Mouse (Mus musculus) midbrain, postnatal 0 days (tissue): ENCODE results near the gene Adarb2. TPM values are rescaled to one million over a fixed set of nuclear protein-coding genes. Genes with fewer than 3 reads are reported as not detected.

Source experiments
- ATAC-seq: fragments of 200-750 bp; cut with Nextera tagmentation; 2 replicates; pipeline ENCODE4 v1.8.0; 2017; ENCODE audit warnings: moderate number of reproducible peaks, mild to moderate bottlenecking, moderate TSS enrichment, moderate library complexity; ENCODE audit not compliant: low FRiP score
- DNase-seq: peaks from one replicate; pipeline ENCODE4 v3.0.0-alpha.2; 2015; ENCODE audit warnings: low spot score
- H3K27ac ChIP-seq: fragments of 300-500 bp; sonication (generic); 2 replicates; pipeline ENCODE4 v1.5.1; 2014; ENCODE audit warnings: low read depth, mild to moderate bottlenecking, low read length, mixed read lengths
- H3K27me3 ChIP-seq: fragments of 300-500 bp; sonication (generic); 2 replicates; pipeline ENCODE4 v1.6.1; 2014; ENCODE audit warnings: low read length, control low read depth, mixed read lengths; ENCODE audit not compliant: insufficient read depth
- H3K36me3 ChIP-seq: fragments of 300-500 bp; sonication (generic); 2 replicates; pipeline ENCODE4 v1.6.1; 2014; ENCODE audit warnings: low read length, control low read depth, mixed read lengths; ENCODE audit not compliant: insufficient read depth
- H3K4me1 ChIP-seq: fragments of 300-500 bp; sonication (generic); 2 replicates; pipeline ENCODE4 v1.6.1; 2014; ENCODE audit warnings: mild to moderate bottlenecking, control low read depth, antibody characterized with exemption, low read length, mixed read lengths; ENCODE audit not compliant: insufficient read depth
- H3K4me2 ChIP-seq: fragments of 300-500 bp; sonication (generic); 2 replicates; pipeline ENCODE4 v1.6.1; 2014; ENCODE audit warnings: low read depth, mild to moderate bottlenecking, low read length, mixed read lengths; ENCODE audit not compliant: poor library complexity, severe bottlenecking
- H3K4me3 ChIP-seq: fragments of 300-500 bp; sonication (generic); 2 replicates; pipeline ENCODE4 v1.5.1; 2014; ENCODE audit warnings: low read depth, mild to moderate bottlenecking, low read length, moderate library complexity
- H3K9ac ChIP-seq: fragments of 300-500 bp; sonication (generic); replicated peaks from 2 replicates; pipeline ENCODE4 v1.6.1; 2014; ENCODE audit warnings: mild to moderate bottlenecking, low read length, moderate library complexity, mixed read lengths; ENCODE audit not compliant: poor library complexity, severe bottlenecking
- H3K9me3 ChIP-seq: fragments of 300-500 bp; sonication (generic); 2 replicates; pipeline ENCODE4 v1.6.1; 2016; ENCODE audit warnings: low read length, control low read depth
- CTCF ChIP-seq: IDR thresholded peaks from 2 replicates; pipeline ENCODE4 v1.5.1; 2016; ENCODE audit warnings: antibody characterized with exemption, mild to moderate bottlenecking
- WGBS: fragments of 180-500 bp; shearing (Covaris S2); extraction: QIAGEN DNeasy Blood & Tissue Kit; methylation state at CpG from one replicate; pipeline ENCODE4 v1.1.7; 2014; 5-methylcytosine and 5-hydroxymethylcytosine counted together
- polyA plus RNA-seq: library from polyadenylated mRNA; unstranded; fragments of >200 nt; fragmentation: Nextera tagmentation; extraction: Ambion mirVana; gene quantifications from 2 replicates; pipeline ENCODE4 v1.2.1, GENCODE M21; 2015
- total RNA-seq: library from RNA; depleted of rRNA; stranded (reverse); fragments of >200 nt; gene quantifications from 2 replicates; pipeline ENCODE4 v1.2.3, GENCODE M21; 2014

Adarb2 gene
- total and polyA plus RNA-seq, 2 experiments from 2014 or later: 16.9 to 36.3 TPM

DNA sequence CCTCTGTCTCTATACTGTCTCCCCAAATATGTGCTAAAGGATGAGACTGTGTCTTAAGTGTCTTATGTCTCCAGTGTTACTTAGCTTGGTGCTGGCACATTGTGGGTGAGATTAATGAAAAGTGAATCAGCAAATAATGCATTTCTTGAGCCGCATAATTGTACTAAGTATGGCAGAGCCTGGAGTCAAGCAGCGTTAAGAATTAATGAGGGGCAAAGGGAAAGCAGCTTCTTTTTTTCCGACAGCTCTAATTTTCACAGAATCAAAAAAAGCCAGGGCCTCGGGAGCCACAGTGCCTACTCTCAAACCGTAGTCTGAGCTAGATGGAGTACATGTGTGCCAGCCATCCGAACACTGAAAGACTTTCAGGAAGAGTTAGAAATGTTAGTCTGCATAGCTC lies 488.8 kb downstream of the Adarb2 start:
- Histone ChIP-seq H3K9ac (no peak overlapping the region), H3K27me3 (no peaks in the 10 kb centered on the region), H3K27ac (no peak overlapping the region), H3K4me3 (no peak overlapping the region), H3K4me1 (peaks cover 2% of the 10 kb centered on the region; the same call in 1 of the 2 replicates), H3K4me2 (no peak overlapping the region), H3K36me3 (no peaks in the 10 kb centered on the region), H3K9me3 (no peaks in the 10 kb centered on the region)
- TF ChIP-seq CTCF: no peak
- DNase-seq: peak; percentile 34
- WGBS: 22% methylated on average over 6 of the region's 6 CpGs
- ATAC-seq: 0 out of 2 replicates have a peak, but pooled peaks have one; percentile 41

- TF ChIP-seq CTCF: no peak
- no peaks in the 10 kb centered on the region for H3K9me3 ChIP-seq
- DNase-seq (no peak), ATAC-seq (no peak)
- peaks cover 2% of the 10 kb centered on the region; the same call in 1 of the 2 replicates for H3K4me1 ChIP-seq
- WGBS: 58% methylated on average over 9 of the region's 9 CpGs
- H3K27me3 ChIP-seq: no peaks in the 10 kb centered on the region
- H3K4me3 ChIP-seq: no peak overlapping the region
- H3K4me2 ChIP-seq: no peak overlapping the region
- no peaks in the 10 kb centered on the region for H3K36me3 ChIP-seq
- no peak overlapping the region for H3K27ac ChIP-seq
- no peak overlapping the region for H3K9ac ChIP-seq
Measured at GRCm38 (mm10) chr13:8692787-8693186, 490.1 kb downstream of the Adarb2 start.

GRCm38 (mm10) chr13:8698451-8698850 lies 495.8 kb downstream of the Adarb2 start:
- Histone ChIP-seq H3K4me2 (no peak overlapping the region), H3K27ac (no peak overlapping the region), H3K36me3 (no peaks in the 10 kb centered on the region), H3K4me3 (no peak overlapping the region), H3K9ac (no peak overlapping the region), H3K9me3 (no peaks in the 10 kb centered on the region), H3K27me3 (no peaks in the 10 kb centered on the region), H3K4me1 (no peaks in the 10 kb centered on the region)
- WGBS: 90% methylated on average over 5 of the region's 5 CpGs
- TF ChIP-seq CTCF: no peak
- DNase-seq (no peak), ATAC-seq (no peak)

DNA sequence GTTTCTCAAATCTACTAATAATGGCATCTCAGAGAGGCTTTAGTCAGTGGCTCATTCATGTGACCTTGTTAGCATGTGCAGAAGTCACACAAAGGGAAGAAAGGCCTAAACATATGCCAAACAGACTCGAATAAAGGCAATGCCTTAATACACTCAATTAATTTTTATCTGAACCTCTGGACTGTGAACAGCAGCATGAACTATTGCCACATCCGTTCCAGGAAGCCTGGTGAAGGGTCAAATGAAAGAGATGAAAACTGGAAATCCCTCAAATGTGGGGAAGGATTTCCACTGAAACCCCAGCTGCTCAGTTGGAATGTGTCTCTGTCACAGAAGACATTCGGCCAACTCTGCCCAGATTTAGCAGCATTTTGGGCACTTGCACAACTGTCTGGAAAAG lies 497.2 kb downstream of the Adarb2 start:
- Histone ChIP-seq H3K9me3 (no peaks in the 10 kb centered on the region), H3K4me3 (no peak overlapping the region), H3K9ac (no peak overlapping the region), H3K36me3 (no peaks in the 10 kb centered on the region), H3K4me1 (no peaks in the 10 kb centered on the region), H3K4me2 (no peak overlapping the region), H3K27ac (no peak overlapping the region), H3K27me3 (no peaks in the 10 kb centered on the region)
- 73% methylated on average over 3 of the region's 3 CpGs for WGBS
- no peak for TF ChIP-seq CTCF
- DNase-seq (no peak), ATAC-seq (no peak)

DNA sequence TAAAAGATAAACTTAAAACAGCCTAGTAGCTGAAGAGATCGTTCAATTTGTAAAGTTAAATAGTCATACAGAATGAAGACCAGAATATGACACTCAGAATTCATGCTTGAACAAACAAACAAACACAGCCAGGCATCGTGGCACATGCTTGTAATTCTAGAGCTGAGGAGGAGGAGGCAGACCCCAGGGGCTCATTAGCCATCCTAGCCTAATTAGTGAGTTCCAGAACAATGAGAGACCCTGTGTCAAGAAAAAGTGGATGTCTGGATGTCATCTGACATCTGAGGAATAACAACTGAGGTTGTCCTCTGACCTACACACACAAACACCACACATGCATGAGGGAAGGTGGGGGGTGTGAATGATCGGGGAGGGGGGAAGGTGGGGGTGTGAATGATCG lies 498.3 kb downstream of the Adarb2 start:
- H3K36me3 ChIP-seq: no peaks in the 10 kb centered on the region
- no peak for ATAC-seq
- no peak for DNase-seq
- no peak overlapping the region for H3K9ac ChIP-seq
- no peak overlapping the region for H3K27ac ChIP-seq
- 61% methylated on average over 4 of the region's 4 CpGs for WGBS
- H3K27me3 ChIP-seq: no peaks in the 10 kb centered on the region
- no peaks in the 10 kb centered on the region for H3K4me1 ChIP-seq
- no peak overlapping the region for H3K4me3 ChIP-seq
- no peaks in the 10 kb centered on the region for H3K9me3 ChIP-seq
- no peak overlapping the region for H3K4me2 ChIP-seq
- no peak for TF ChIP-seq CTCF

GRCm38 (mm10) chr13:8705296-8705695 lies 502.6 kb downstream of the Adarb2 start:
- H3K4me2 ChIP-seq: no peak overlapping the region
- 34% methylated on average over 4 of the region's 4 CpGs for WGBS
- ATAC-seq (no peak), DNase-seq (peak; percentile 45)
- no peaks in the 10 kb centered on the region for H3K36me3 ChIP-seq
- H3K27ac ChIP-seq: no peak overlapping the region; the same call in 1 of the 2 replicates
- no peaks in the 10 kb centered on the region for H3K4me1 ChIP-seq
- H3K4me3 ChIP-seq: no peak overlapping the region
- no peaks in the 10 kb centered on the region for H3K9me3 ChIP-seq
- no peak overlapping the region for H3K9ac ChIP-seq
- TF ChIP-seq CTCF: no peak
- H3K27me3 ChIP-seq: no peaks in the 10 kb centered on the region
